Mouse (Mus musculus) colon, adult 2 months (tissue): ENCODE measurements around the gene Rnf217. TPM values are rescaled to one million over a fixed set of nuclear protein-coding genes. Genes with fewer than 3 reads are reported as not detected.

ENCODE experiments used
- polyA plus RNA-seq: library from polyadenylated mRNA; depleted of rRNA; stranded (reverse); fragments of >200 nt; gene quantifications from 2 replicates; pipeline ENCODE4 v1.2.3, GENCODE M21; 2012; rRNA removed

Gene Rnf217
- polyA plus RNA-seq = 1.5 TPM in 2 replicates

GRCm38 (mm10) chr10:31609066-31609961 is at the start of gene Rnf217:
TSS of gene Rnf217 (minus strand) at chr10:31609184.

GRCm38 (mm10) chr10:31445291-31446124 is 163.5 kb downstream of the Rnf217 start, which contains the start of gene Tpd52l1:
TSS of gene Tpd52l1 (minus strand) at chr10:31445958.

Other genes starting within 250 kb of the Rnf217 start
- 5.8 and 7.1 TPM in 2 replicates for gene Tpd52l1, start 163.2 kb downstream of the Rnf217 start, polyA plus RNA-seq